Comparison of ENCODE assay signal across 9 mouse cellular contexts in the genomic region with DNA sequence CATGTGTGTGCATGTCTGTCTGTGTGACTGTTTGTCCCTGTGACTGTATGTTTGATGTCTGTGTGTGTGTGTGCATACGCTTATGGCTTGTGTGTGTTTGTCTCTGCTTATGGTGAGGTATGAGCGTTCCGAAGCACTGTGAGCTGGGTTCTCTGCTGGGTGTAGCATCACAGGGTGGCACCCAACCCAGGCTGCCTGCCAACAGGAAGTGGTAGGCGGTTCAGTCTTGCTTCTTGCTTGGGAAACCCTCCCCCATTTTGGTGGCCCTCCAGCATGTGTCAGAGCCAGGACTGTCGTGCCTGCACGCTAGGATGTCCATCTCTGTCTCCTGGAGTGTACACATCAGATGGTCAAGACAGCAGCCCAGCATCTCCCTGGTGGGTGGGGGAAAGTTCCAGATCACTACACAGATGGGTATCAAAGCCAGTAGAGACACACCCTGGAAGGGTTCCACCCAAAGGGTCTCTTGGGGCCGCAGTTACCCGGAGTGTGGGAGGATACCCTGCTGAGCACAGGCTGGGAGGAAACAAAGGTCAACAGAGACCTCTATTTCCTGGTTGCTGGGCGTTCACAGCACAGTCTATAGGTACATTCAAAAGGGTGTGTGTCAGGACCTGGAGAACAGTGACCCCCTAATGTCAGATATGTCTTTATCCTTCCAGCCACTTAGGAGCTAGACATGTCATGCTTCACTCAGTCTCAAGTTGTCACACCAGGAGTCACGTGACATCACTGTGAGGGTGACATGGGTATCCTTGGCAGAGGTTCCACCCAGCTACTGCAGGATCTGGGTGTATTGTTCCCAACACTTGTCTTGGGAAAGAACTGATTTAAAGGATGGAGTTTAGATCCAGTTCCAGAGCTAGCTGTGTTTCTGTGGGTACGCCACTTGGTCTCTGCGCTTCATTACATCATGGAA. TPM values are rescaled to one million over a fixed set of nuclear protein-coding genes. Genes with fewer than 3 reads are reported as not detected.
A peak's percentile ranks its signal among the peaks of the same experiment; 100 is the strongest.
DNase-seq lines count a peak whose midpoint lies in the region; ATAC-seq and TF ChIP-seq lines count a peak whose summit lies in the region.
"Had no signal": no experiment of that assay in that cellular context is flagged by ENCODE, and none has a peak within 500 bp of the region (broad histone marks: within the 10 kb centered on the region; RNA-seq: fewer than 3 reads in every experiment).

No protein-coding gene starts in this region.

- 71% methylated on average over 12 of the region's 12 CpGs for WGBS in forebrain, embryonic 15.5 days
- 88% methylated on average over 12 of the region's 12 CpGs for WGBS in forebrain, embryonic 11.5 days
- 58% methylated on average over 12 of the region's 12 CpGs for WGBS in heart, postnatal 0 days

- H3K9ac ChIP-seq in forebrain, embryonic 15.5 days (replicated peaks) = no peak overlapping the region
- no peak overlapping the region for H3K9ac ChIP-seq in forebrain, embryonic 11.5 days (ENCODE audit: low read length)
- no peak overlapping the region for H3K9ac ChIP-seq in heart, postnatal 0 days (replicated peaks; ENCODE audit: low read depth, low read length)
- H3K9ac ChIP-seq: stomach, embryonic 15.5 days had no signal

- no peak for DNase-seq in forebrain, embryonic 11.5 days (ENCODE audit: low spot score)
- peak; percentile 91 for DNase-seq in CD4-positive helper T cell, adult 2 months (ENCODE audit: low read depth, low spot score)
- peak; percentile 47 to 58 for DNase-seq in cerebellum, postnatal 25 days
- DNase-seq in heart, postnatal 0 days (ENCODE audit: low spot score) = no peak
- peak; percentile 92 for DNase-seq in left cerebral cortex, adult 18-20 months (ENCODE audit: low spot score in 2 of 2)
- peak; percentile 82 to 88 for DNase-seq in thymus, postnatal 36 days

- H3K27ac ChIP-seq in forebrain, embryonic 15.5 days (replicated peaks) = peak overlapping the region; percentile 2; the same call in 1 of the 2 replicates
- no peak overlapping the region for H3K27ac ChIP-seq in forebrain, embryonic 11.5 days (ENCODE audit: low read depth, low read length)
- peak overlapping the region; percentile 52; the same call in 1 of the 2 replicates for H3K27ac ChIP-seq in heart, postnatal 0 days (ENCODE audit: low read depth)
- H3K27ac ChIP-seq: stomach, embryonic 15.5 days had no signal

- no peak for TF ChIP-seq EP300 in heart, postnatal 0 days (IDR thresholded peaks at IDR 0.05; ENCODE audit: low read depth)

- no peaks in the 10 kb centered on the region for H3K9me3 ChIP-seq in forebrain, embryonic 15.5 days
- no peaks in the 10 kb centered on the region for H3K9me3 ChIP-seq in forebrain, embryonic 11.5 days (ENCODE audit: control insufficient read depth, low read length)
- H3K9me3 ChIP-seq in heart, postnatal 0 days (replicated peaks; ENCODE audit: control insufficient read depth, low read length) = no peaks in the 10 kb centered on the region
- H3K9me3 ChIP-seq: stomach, embryonic 15.5 days had no signal

- no peaks in the 10 kb centered on the region for H3K27me3 ChIP-seq in forebrain, embryonic 15.5 days
- H3K27me3 ChIP-seq in forebrain, embryonic 11.5 days (ENCODE audit: control insufficient read depth, insufficient read depth, low read length) = no peaks in the 10 kb centered on the region
- no peaks in the 10 kb centered on the region for H3K27me3 ChIP-seq in heart, postnatal 0 days (ENCODE audit: control insufficient read depth, insufficient read depth, low read length)
- H3K27me3 ChIP-seq: stomach, embryonic 15.5 days had no signal

- no peak overlapping the region for H3K4me2 ChIP-seq in forebrain, embryonic 15.5 days (replicated peaks)
- no peak overlapping the region for H3K4me2 ChIP-seq in forebrain, embryonic 11.5 days (ENCODE audit: low read depth, low read length, severe bottlenecking)
- H3K4me2 ChIP-seq in heart, postnatal 0 days (ENCODE audit: low read depth, low read length) = no peak overlapping the region
- H3K4me2 ChIP-seq: stomach, embryonic 15.5 days had no signal

- peaks cover 87% of the 10 kb centered on the region for H3K4me1 ChIP-seq in forebrain, embryonic 15.5 days
- no peaks in the 10 kb centered on the region for H3K4me1 ChIP-seq in forebrain, embryonic 11.5 days (replicated peaks; ENCODE audit: control insufficient read depth, insufficient read depth, low read length)
- peaks cover 32% of the 10 kb centered on the region for H3K4me1 ChIP-seq in heart, postnatal 0 days (ENCODE audit: control insufficient read depth, insufficient read depth)

- ATAC-seq in forebrain, embryonic 15.5 days (replicated peaks) = no peak
- ATAC-seq in forebrain, embryonic 11.5 days (replicated peaks; ENCODE audit: low FRiP score) = no peak
- ATAC-seq in heart, postnatal 0 days (ENCODE audit: insufficient read depth, low read depth) = no peak
- peak; percentile 72 for ATAC-seq in neutrophil, adult 5-6 weeks (ENCODE audit: extremely low read depth, insufficient number of reproducible peaks, low FRiP score, poor library complexity, severe bottlenecking)

- peaks cover 32% of the 10 kb centered on the region for H3K36me3 ChIP-seq in forebrain, embryonic 15.5 days
- peaks cover 2% of the 10 kb centered on the region; the same call in 1 of the 2 replicates for H3K36me3 ChIP-seq in forebrain, embryonic 11.5 days (ENCODE audit: control insufficient read depth, insufficient read depth, low read length)
- H3K36me3 ChIP-seq in heart, postnatal 0 days (replicated peaks; ENCODE audit: control insufficient read depth, insufficient read depth, low read length) = no peaks in the 10 kb centered on the region; the same call in 1 of the 2 replicates

- no peak overlapping the region for H3K4me3 ChIP-seq in forebrain, embryonic 15.5 days
- H3K4me3 ChIP-seq in forebrain, embryonic 11.5 days (ENCODE audit: low read depth, low read length) = no peak overlapping the region
- no peak overlapping the region for H3K4me3 ChIP-seq in heart, postnatal 0 days (ENCODE audit: low read depth, low read length)
- H3K4me3 ChIP-seq: stomach, embryonic 15.5 days had no signal

- TF ChIP-seq CTCF in heart, postnatal 0 days (IDR thresholded peaks at IDR 0.05; ENCODE audit: low read depth) = no peak

RNA-seq across cellular contexts. Expression of a gene that starts 13.1 kb away (rescaled TPM):
- 336 and 348 TPM in 2 replicates for polyA plus RNA-seq in forebrain, embryonic 15.5 days (2015; fragmentation: Nextera tagmentation; extraction: Ambion mirVana)
- 194 and 214 TPM in 2 replicates for polyA plus RNA-seq in forebrain, embryonic 11.5 days (2014; fragmentation: Nextera tagmentation; extraction: Ambion mirVana)
- total RNA-seq in heart, postnatal 0 days (2014; rRNA removed; ENCODE audit: low replicate concordance) = 42.0 and 48.9 TPM in 2 replicates
- 14.9 and 17.4 TPM in 2 replicates for polyA plus RNA-seq in heart, postnatal 0 days (2015; fragmentation: Nextera tagmentation; extraction: Ambion mirVana)
- 10 to 100 TPM; 77.0 to 77.5 TPM for total RNA-seq in left cerebral cortex, adult 18-20 months (2021)
- total RNA-seq in neutrophil, adult 5-6 weeks (2017) = 99.1 and 109 TPM in 2 replicates

Comparison
In these comparisons a context has a peak if more than half of its experiments do, and no peak if none do; other contexts are left out.
1. DNase-seq: peak in CD4-positive helper T cell, adult 2 months (single experiment), cerebellum, postnatal 25 days (2 of 2), left cerebral cortex, adult 18-20 months (2 of 2) and thymus, postnatal 36 days (2 of 2); none in forebrain, embryonic 11.5 days (single experiment) and heart, postnatal 0 days (single experiment).